Mouse (Mus musculus) erythroblast, embryonic 14.5 days (primary cell): ENCODE measurements around the gene Nxph3. TPM values are rescaled to one million over a fixed set of nuclear protein-coding genes. Genes with fewer than 3 reads are reported as not detected.
"Not testable (repeated sequence)": the region's sequence is repeated elsewhere in the genome, so short reads cannot be mapped to it uniquely, and the experiment has no call there.

Experiments used
- H3K27me3 ChIP-seq: 2 replicates; pipeline ENCODE4 v1.6.1; 2012; ENCODE audit warnings: inconsistent platforms; ENCODE audit not compliant: control insufficient read depth
- H3K36me3 ChIP-seq: 2 replicates; pipeline ENCODE4 v1.6.1; 2012; ENCODE audit warnings: mild to moderate bottlenecking, inconsistent platforms; ENCODE audit not compliant: control insufficient read depth
- H3K4me1 ChIP-seq: 2 replicates; pipeline ENCODE4 v1.6.1; 2012; ENCODE audit warnings: inconsistent platforms; ENCODE audit not compliant: control insufficient read depth
- H3K4me3 ChIP-seq: replicated peaks from 2 replicates; pipeline ENCODE3; 2012; ENCODE audit warnings: moderate library complexity, mild to moderate bottlenecking, inconsistent platforms
- H3K9me3 ChIP-seq: 2 replicates; pipeline ENCODE4 v1.6.1; 2012; ENCODE audit warnings: low read length, inconsistent platforms, mixed read lengths; ENCODE audit not compliant: control insufficient read depth
- GATA1 ChIP-seq: IDR thresholded peaks from 2 replicates; pipeline ENCODE4 v1.6.1; 2012; ENCODE audit warnings: low read length, inconsistent platforms, mixed read lengths
- TAL1 ChIP-seq: IDR thresholded peaks from 3 replicates; pipeline ENCODE4 v1.6.1; 2012; ENCODE audit warnings: low read length, inconsistent platforms, mixed read lengths
- polyA plus RNA-seq: library from polyadenylated mRNA; stranded (reverse); fragments of >175 nt; gene quantifications from 2 replicates; pipeline ENCODE4 v1.2.3, GENCODE M21; 2012

The Nxph3 gene
- polyA plus RNA-seq, 1 experiment: not detected

DNA sequence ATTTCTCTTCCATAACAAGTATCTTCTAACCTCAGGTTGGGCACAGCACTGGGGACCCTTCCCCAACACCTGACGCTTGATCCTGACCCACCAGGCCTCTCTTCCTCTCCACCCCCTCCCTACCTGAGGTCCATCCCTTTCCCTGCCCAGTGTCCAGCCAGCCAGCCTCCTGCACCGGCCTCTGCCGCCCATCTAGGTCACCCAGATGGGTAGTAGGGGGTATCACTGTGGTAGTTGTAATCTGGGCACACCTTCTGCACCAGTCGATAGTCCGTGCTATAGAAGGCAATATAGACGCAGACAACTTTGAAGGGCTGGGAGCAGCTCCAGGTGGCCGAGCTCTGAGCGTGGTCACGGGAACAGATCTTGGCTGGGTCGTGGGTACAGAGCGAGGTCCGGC lies 3.7 kb downstream of the Nxph3 start:
- TF ChIP-seq GATA1: no peak
- TF ChIP-seq TAL1: no peak
- Histone ChIP-seq H3K9me3 (no peaks in the 10 kb centered on the region), H3K4me1 (peaks cover 7% of the 10 kb centered on the region), H3K36me3 (no peaks in the 10 kb centered on the region), H3K27me3 (peaks cover 55% of the 10 kb centered on the region), H3K4me3 (no peak overlapping the region)

DNA sequence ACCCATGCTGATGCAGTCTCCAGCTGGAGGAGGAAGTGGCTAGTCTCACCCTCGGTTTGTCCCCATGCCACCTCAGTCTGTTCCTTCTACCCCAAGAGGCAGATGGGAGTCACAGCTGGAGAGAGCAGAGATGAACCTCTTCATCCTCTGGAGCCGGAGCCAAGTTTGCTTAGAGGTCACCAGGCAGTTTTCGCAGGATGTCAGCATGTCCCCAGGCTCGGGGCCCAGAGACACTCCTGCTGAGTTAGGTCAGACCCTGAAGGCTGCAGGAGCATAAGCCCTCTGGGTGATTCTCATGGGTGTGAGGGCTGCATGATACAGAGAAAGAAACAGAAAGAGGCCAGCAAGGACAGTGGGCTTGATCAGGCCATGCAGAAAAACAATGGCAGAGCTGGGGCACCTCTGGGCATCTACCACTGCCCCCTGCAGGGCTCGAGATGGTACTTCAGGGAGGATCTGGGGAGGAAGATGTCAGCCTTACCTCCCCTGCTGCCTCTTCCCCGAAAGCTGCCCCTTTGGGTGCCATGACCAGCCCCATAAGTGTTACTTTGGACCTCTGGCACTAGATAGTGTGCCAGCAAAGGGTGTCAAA lies 5.1 kb downstream of the Nxph3 start:
- Histone ChIP-seq H3K4me3 (no peak overlapping the region), H3K36me3 (no peaks in the 10 kb centered on the region), H3K9me3 (no peaks in the 10 kb centered on the region), H3K4me1 (peaks cover 3% of the 10 kb centered on the region), H3K27me3 (peaks cover 41% of the 10 kb centered on the region)
- no peak for TF ChIP-seq GATA1
- no peak for TF ChIP-seq TAL1

DNA sequence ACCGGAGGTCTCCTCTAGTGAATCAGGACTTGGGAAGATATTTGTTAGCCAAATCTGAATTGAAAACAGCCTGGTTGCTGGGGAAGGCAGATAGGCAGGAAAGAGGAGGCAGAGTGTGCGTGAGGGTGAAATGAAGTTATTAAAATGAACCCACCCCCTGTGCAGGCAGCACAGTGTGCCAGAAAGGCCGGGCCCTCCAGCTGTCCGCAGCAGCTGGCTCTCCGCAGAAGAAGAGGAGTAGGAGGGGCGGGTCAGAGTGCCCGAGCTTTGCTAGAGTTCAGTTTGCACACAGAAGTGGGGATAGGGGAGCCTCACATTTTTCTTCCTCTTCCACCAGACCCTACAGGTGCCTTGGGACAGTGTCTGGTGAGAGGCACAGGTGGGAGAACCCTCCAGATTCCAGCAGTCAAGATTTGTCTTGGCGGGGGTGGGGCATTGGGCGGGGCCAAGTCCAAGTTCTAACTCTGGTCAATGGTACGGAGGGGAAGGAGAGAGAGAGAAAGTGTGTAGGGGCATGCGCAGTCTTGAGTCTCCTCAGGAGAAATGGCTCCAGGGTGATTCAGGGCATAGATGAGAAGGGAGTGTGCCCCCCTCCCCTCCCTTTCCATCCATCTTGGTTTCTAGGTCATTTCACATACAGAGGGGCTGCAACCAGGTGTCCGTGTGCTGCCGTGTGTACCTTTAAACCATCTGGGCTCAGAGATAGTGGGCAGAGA lies 6.0 kb downstream of the Nxph3 start:
- Histone ChIP-seq H3K4me3 (no peak overlapping the region), H3K36me3 (no peaks in the 10 kb centered on the region), H3K4me1 (no peaks in the 10 kb centered on the region), H3K9me3 (no peaks in the 10 kb centered on the region), H3K27me3 (peaks cover 33% of the 10 kb centered on the region)
- TF ChIP-seq GATA1: no peak
- no peak for TF ChIP-seq TAL1

- Histone ChIP-seq H3K27me3 (peaks cover 29% of the 10 kb centered on the region), H3K4me1 (no peaks in the 10 kb centered on the region), H3K9me3 (no peaks in the 10 kb centered on the region), H3K36me3 (no peaks in the 10 kb centered on the region), H3K4me3 (no peak overlapping the region)
- TF ChIP-seq GATA1 (no peak), TAL1 (no peak)
Observed at GRCm38 (mm10) chr11:95507785-95508184, 6.6 kb downstream of the Nxph3 start.

- Histone ChIP-seq H3K4me1 (no peaks in the 10 kb centered on the region), H3K27me3 (peaks cover 22% of the 10 kb centered on the region), H3K4me3 (no peak overlapping the region), H3K36me3 (no peaks in the 10 kb centered on the region), H3K9me3 (no peaks in the 10 kb centered on the region)
- TF ChIP-seq TAL1 (no peak), GATA1 (no peak)
Observed at GRCm38 (mm10) chr11:95507041-95507716, 7.2 kb downstream of the Nxph3 start.

DNA sequence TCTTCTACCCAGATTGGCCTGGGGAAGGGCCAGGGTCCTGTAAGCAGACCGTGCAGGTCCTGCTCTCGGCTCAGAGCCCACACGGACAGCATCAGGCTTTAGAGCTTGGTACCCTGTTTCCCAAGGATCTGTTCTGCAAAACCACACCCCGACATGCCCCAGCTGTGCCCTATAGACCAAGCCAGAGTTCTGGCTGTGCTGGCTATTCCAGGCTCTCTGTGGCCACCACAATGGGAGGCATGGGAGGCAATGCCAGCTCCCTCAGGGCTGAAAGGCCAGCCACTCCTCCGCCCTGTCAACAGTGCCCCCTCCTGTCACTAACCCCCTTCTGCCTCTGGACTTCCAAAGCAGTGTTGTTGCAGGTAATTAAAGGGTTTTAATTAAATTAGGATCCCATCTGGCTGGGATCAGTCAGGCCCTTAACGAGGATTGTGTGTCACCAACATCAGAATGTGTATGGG lies 10.1 kb downstream of the Nxph3 start:
- Histone ChIP-seq H3K27me3 (0 out of 2 replicates have a peak, but pooled peaks cover 2% of the 10 kb centered on the region), H3K4me1 (no peaks in the 10 kb centered on the region), H3K4me3 (no peak overlapping the region), H3K9me3 (no peaks in the 10 kb centered on the region), H3K36me3 (no peaks in the 10 kb centered on the region)
- no peak for TF ChIP-seq GATA1
- no peak for TF ChIP-seq TAL1

GRCm38 (mm10) chr11:95503581-95504180 lies 10.7 kb downstream of the Nxph3 start:
- Histone ChIP-seq H3K36me3 (no peaks in the 10 kb centered on the region), H3K27me3 (0 out of 2 replicates have a peak, but pooled peaks cover 2% of the 10 kb centered on the region), H3K9me3 (no peaks in the 10 kb centered on the region), H3K4me3 (no peak overlapping the region), H3K4me1 (no peaks in the 10 kb centered on the region)
- TF ChIP-seq GATA1 (no peak), TAL1 (no peak)

GRCm38 (mm10) chr11:95501826-95502225 lies 12.5 kb downstream of the Nxph3 start:
- not testable (repeated sequence) for H3K9me3 ChIP-seq, H3K4me3 ChIP-seq, H3K27me3 ChIP-seq, H3K36me3 ChIP-seq, H3K4me1 ChIP-seq

DNA sequence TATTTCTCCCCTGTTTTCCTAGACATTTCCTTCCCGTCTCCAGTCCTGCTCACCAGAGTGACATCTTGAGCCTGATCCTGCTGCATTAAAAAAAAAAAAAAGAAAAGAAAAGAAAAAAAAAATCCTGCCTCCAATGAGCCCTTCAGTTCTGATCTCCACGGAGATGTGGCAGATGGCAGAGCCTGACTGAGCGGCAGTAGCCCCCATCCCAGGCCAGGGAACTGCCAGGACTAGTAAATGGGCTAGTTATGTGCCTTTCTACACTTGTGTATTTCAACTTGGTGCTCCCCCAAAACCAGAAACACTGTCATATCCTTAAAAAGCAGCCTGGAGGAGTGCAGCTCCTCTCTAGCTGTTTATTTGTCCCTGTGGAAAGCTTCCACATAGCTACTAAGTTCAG lies 13.5 kb downstream of the Nxph3 start:
- TF ChIP-seq GATA1 (no peak), TAL1 (no peak)
- H3K36me3 ChIP-seq: peaks cover 6% of the 10 kb centered on the region
- no peaks in the 10 kb centered on the region for H3K9me3 ChIP-seq
- no peaks in the 10 kb centered on the region for H3K4me1 ChIP-seq
- no peak overlapping the region for H3K4me3 ChIP-seq
- 0 out of 2 replicates have a peak, but pooled peaks cover 2% of the 10 kb centered on the region for H3K27me3 ChIP-seq
